Comparison of ENCODE assay signal across 11 mouse cellular contexts in the genomic region with DNA sequence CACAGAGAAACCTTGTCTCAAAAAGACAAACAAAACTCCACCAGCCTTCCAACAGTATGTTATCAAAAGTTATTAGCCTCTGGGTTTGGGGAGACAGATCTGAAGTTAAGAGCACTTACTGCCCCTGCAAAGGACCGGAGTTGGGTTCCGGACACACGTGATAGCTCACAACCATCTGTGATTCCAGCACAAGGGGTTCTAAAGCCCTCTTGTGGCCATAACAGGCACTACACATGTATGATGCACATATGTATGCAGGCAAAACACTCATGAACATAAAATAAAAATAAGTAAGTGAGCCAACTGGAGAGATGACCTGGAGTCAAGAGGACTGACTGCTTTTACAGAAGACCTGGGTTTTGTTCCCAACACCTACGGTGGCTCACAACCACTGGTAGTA. TPM values are rescaled to one million over a fixed set of nuclear protein-coding genes. Genes with fewer than 3 reads are reported as not detected.
DNase-seq lines count a peak whose midpoint lies in the region; ATAC-seq and TF ChIP-seq lines count a peak whose summit lies in the region.
"Had no signal": no experiment of that assay in that cellular context is flagged by ENCODE, and none has a peak within 500 bp of the region (broad histone marks: within the 10 kb centered on the region; RNA-seq: fewer than 3 reads in every experiment).

No protein-coding gene starts in this region.

- TF ChIP-seq POLR2A in testis, adult 2 months (IDR thresholded peaks at IDR 0.05; ENCODE audit: control insufficient read depth, low read depth, low read length): no peak

- 83% methylated on average over 4 of the region's 4 CpGs for WGBS in embryonic facial prominence, embryonic 11.5 days
- WGBS in embryonic facial prominence, embryonic 10.5 days: 88% methylated on average over 4 of the region's 4 CpGs

- no peak for ATAC-seq in embryonic facial prominence, embryonic 11.5 days (replicated peaks; ENCODE audit: insufficient number of reproducible peaks, low FRiP score, low TSS enrichment, low read depth)
- ATAC-seq: Patski had no signal

- H3K4me2 ChIP-seq in embryonic facial prominence, embryonic 11.5 days (ENCODE audit: low read depth, low read length): no peak overlapping the region
- H3K4me2 ChIP-seq: embryonic facial prominence, embryonic 15.5 days; liver, embryonic 15.5 days had no signal

- H3K9ac ChIP-seq in embryonic facial prominence, embryonic 11.5 days (replicated peaks; ENCODE audit: low read length): no peak overlapping the region
- H3K9ac ChIP-seq: embryonic facial prominence, embryonic 15.5 days; liver, embryonic 15.5 days had no signal

- no peaks in the 10 kb centered on the region for H3K9me3 ChIP-seq in embryonic facial prominence, embryonic 11.5 days (replicated peaks; ENCODE audit: control insufficient read depth, low read length)
- H3K9me3 ChIP-seq in embryonic facial prominence, embryonic 10.5 days: no peaks in the 10 kb centered on the region
- H3K9me3 ChIP-seq: embryonic facial prominence, embryonic 15.5 days; liver, embryonic 15.5 days had no signal

- no peak overlapping the region for H3K27ac ChIP-seq in embryonic facial prominence, embryonic 11.5 days (replicated peaks; ENCODE audit: low read depth, low read length)
- no peak overlapping the region for H3K27ac ChIP-seq in embryonic facial prominence, embryonic 10.5 days (replicated peaks)
- no peak overlapping the region for H3K27ac ChIP-seq in testis, adult 2 months (ENCODE audit: control insufficient read depth, insufficient read depth, low read depth, low read length)
- H3K27ac ChIP-seq: embryonic facial prominence, embryonic 15.5 days; liver, embryonic 15.5 days had no signal

- peak; percentile 54; the same call in 1 of the 2 replicates for TF ChIP-seq CTCF in testis, adult 2 months (IDR thresholded peaks at IDR 0.05; ENCODE audit: control insufficient read depth, insufficient read depth, insufficient replicate concordance, low read depth, low read length)

- no peaks in the 10 kb centered on the region for H3K36me3 ChIP-seq in embryonic facial prominence, embryonic 11.5 days (replicated peaks; ENCODE audit: control insufficient read depth, insufficient read depth, low read depth, low read length)
- no peaks in the 10 kb centered on the region for H3K36me3 ChIP-seq in embryonic facial prominence, embryonic 10.5 days (replicated peaks)
- no peaks in the 10 kb centered on the region for H3K36me3 ChIP-seq in testis, adult 2 months (ENCODE audit: control insufficient read depth, insufficient read depth, low read length)
- H3K36me3 ChIP-seq: embryonic facial prominence, embryonic 15.5 days; liver, embryonic 15.5 days had no signal

- peak; percentile 45 for DNase-seq in embryonic facial prominence, embryonic 11.5 days (ENCODE audit: low spot score)
- no peak for DNase-seq in embryonic facial prominence, embryonic 10.5 days (ENCODE audit: low spot score)
- DNase-seq in testis, postnatal 14 days (ENCODE audit: low spot score): no peak
- DNase-seq in induced T-regulatory cell, adult 2 months (ENCODE audit: low read depth): peak; percentile 75
- DNase-seq in thymus, postnatal 4 days: peak; percentile 55
- no peak for DNase-seq in urinary bladder, postnatal 36 days (ENCODE audit: low spot score in 2 of 2)
- DNase-seq in layer of hippocampus, adult 9-11 months: no peak

- no peaks in the 10 kb centered on the region for H3K27me3 ChIP-seq in embryonic facial prominence, embryonic 11.5 days (ENCODE audit: control insufficient read depth, insufficient read depth, low read length)
- H3K27me3 ChIP-seq in embryonic facial prominence, embryonic 10.5 days (replicated peaks; ENCODE audit: low read depth, poor library complexity, severe bottlenecking): no peaks in the 10 kb centered on the region
- no peaks in the 10 kb centered on the region for H3K27me3 ChIP-seq in testis, adult 2 months (ENCODE audit: control insufficient read depth, insufficient read depth, low read length)
- H3K27me3 ChIP-seq: embryonic facial prominence, embryonic 15.5 days; liver, embryonic 15.5 days; Patski had no signal

- no peaks in the 10 kb centered on the region for H3K4me1 ChIP-seq in embryonic facial prominence, embryonic 11.5 days (ENCODE audit: control insufficient read depth, insufficient read depth, low read length)
- no peaks in the 10 kb centered on the region for H3K4me1 ChIP-seq in embryonic facial prominence, embryonic 10.5 days
- H3K4me1 ChIP-seq in testis, adult 2 months (ENCODE audit: control insufficient read depth, insufficient read depth, low read length): no peaks in the 10 kb centered on the region
- H3K4me1 ChIP-seq: embryonic facial prominence, embryonic 15.5 days; liver, embryonic 15.5 days had no signal

- H3K4me3 ChIP-seq in embryonic facial prominence, embryonic 11.5 days (ENCODE audit: low read depth, low read length): no peak overlapping the region
- H3K4me3 ChIP-seq in embryonic facial prominence, embryonic 10.5 days: no peak overlapping the region
- no peak overlapping the region for H3K4me3 ChIP-seq in testis, adult 2 months (ENCODE audit: control insufficient read depth, low read depth, low read length)
- H3K4me3 ChIP-seq: embryonic facial prominence, embryonic 15.5 days; liver, embryonic 15.5 days had no signal

RNA-seq across cellular contexts. Expression of a gene that starts 6.8 kb away (rescaled TPM):
- polyA plus RNA-seq in embryonic facial prominence, embryonic 11.5 days (2014; fragmentation: Nextera tagmentation; extraction: Ambion mirVana): 4.9 TPM in 2 replicates
- polyA plus RNA-seq in embryonic facial prominence, embryonic 10.5 days (2016; fragmentation: Nextera tagmentation; extraction: Ambion mirVana): 4.0 and 4.1 TPM in 2 replicates
- polyA plus RNA-seq in testis, adult 2 months (2012; rRNA removed): 4.3 and 4.6 TPM in 2 replicates

Comparison
In these comparisons a context has a peak if more than half of its experiments do, and no peak if none do; other contexts are left out.
1. DNase-seq: peak in embryonic facial prominence, embryonic 11.5 days (single experiment), induced T-regulatory cell, adult 2 months (single experiment) and thymus, postnatal 4 days (single experiment); none in embryonic facial prominence, embryonic 10.5 days (single experiment), testis, postnatal 14 days (single experiment), urinary bladder, postnatal 36 days (0 of 2) and layer of hippocampus, adult 9-11 months (single experiment).